Mouse (Mus musculus) gonadal fat pad, adult 2 months (tissue): Measurements from ENCODE around the gene Uqcr10. TPM values are rescaled to one million over a fixed set of nuclear protein-coding genes. Genes with fewer than 3 reads are reported as not detected.
A peak's percentile ranks its signal among the peaks of the same experiment; 100 is the strongest.
"Not testable (repeated sequence)": the region's sequence is repeated elsewhere in the genome, so short reads cannot be mapped to it uniquely, and the experiment has no call there.

Source experiments
- DNase-seq: peaks from one replicate; pipeline ENCODE4 v3.0.0-alpha.2; 2012; ENCODE audit warnings: low read depth
- polyA plus RNA-seq: library from polyadenylated mRNA; depleted of rRNA; stranded (reverse); fragments of >200 nt; gene quantifications from 2 replicates; pipeline ENCODE4 v1.2.3, GENCODE M21; 2012

Uqcr10 gene
- polyA plus RNA-seq, 1 experiment = 896 TPM

- no peak for DNase-seq
Measured at GRCm38 (mm10) chr11:4715596-4715995, 11.5 kb upstream of the Uqcr10 start.

- DNase-seq = no peak
Measured at GRCm38 (mm10) chr11:4714727-4715126, 10.6 kb upstream of the Uqcr10 start.

- no peak for DNase-seq
Measured at GRCm38 (mm10) chr11:4712822-4713221, 8.7 kb upstream of the Uqcr10 start.

GRCm38 (mm10) chr11:4710188-4710587, 6.0 kb upstream of the Uqcr10 start:
- DNase-seq = not testable (repeated sequence)

- no peak for DNase-seq
Measured at GRCm38 (mm10) chr11:4705178-4705577, 1.0 kb upstream of the Uqcr10 start.

- DNase-seq = no peak
Measured at GRCm38 (mm10) chr11:4703688-4704071, 462 bp downstream of the Uqcr10 start.

- no peak for DNase-seq
Measured at GRCm38 (mm10) chr11:4700726-4701125, 3.4 kb downstream of the Uqcr10 start.

- no peak for DNase-seq
Measured at GRCm38 (mm10) chr11:4697043-4697983, 6.8 kb downstream of the Uqcr10 start.

GRCm38 (mm10) chr11:4692162-4692561, 12.0 kb downstream of the Uqcr10 start:
- DNase-seq = no peak

- no peak for DNase-seq
Measured at GRCm38 (mm10) chr11:4691213-4691612, 12.9 kb downstream of the Uqcr10 start.

GRCm38 (mm10) chr11:4690353-4690752, 13.8 kb downstream of the Uqcr10 start:
- no peak for DNase-seq

GRCm38 (mm10) chr11:4688632-4689380, 15.3 kb downstream of the Uqcr10 start:
- no peak for DNase-seq

- no peak for DNase-seq
Measured at GRCm38 (mm10) chr11:4687874-4688273, 16.3 kb downstream of the Uqcr10 start.

GRCm38 (mm10) chr11:4687027-4687426, 17.1 kb downstream of the Uqcr10 start:
- DNase-seq = no peak

- no peak for DNase-seq
Measured at GRCm38 (mm10) chr11:4685510-4685909, 18.6 kb downstream of the Uqcr10 start.

- no peak for DNase-seq
Measured at GRCm38 (mm10) chr11:4685071-4685470, 19.1 kb downstream of the Uqcr10 start.

GRCm38 (mm10) chr11:4684186-4684585, 20.0 kb downstream of the Uqcr10 start:
- DNase-seq = no peak

GRCm38 (mm10) chr11:4683516-4683915, 20.6 kb downstream of the Uqcr10 start:
- DNase-seq = no peak

GRCm38 (mm10) chr11:4680126-4680525, 24.0 kb downstream of the Uqcr10 start:
- no peak for DNase-seq

- no peak for DNase-seq
Measured at GRCm38 (mm10) chr11:4679441-4679832, 24.7 kb downstream of the Uqcr10 start.

GRCm38 (mm10) chr11:4678700-4679440, 25.3 kb downstream of the Uqcr10 start:
- DNase-seq = no peak

- peak; percentile 62 for DNase-seq
Measured at GRCm38 (mm10) chr11:4677250-4677872, 26.8 kb downstream of the Uqcr10 start.
